Mouse (Mus musculus): ENCODE results near the gene Arv1.

DNA sequence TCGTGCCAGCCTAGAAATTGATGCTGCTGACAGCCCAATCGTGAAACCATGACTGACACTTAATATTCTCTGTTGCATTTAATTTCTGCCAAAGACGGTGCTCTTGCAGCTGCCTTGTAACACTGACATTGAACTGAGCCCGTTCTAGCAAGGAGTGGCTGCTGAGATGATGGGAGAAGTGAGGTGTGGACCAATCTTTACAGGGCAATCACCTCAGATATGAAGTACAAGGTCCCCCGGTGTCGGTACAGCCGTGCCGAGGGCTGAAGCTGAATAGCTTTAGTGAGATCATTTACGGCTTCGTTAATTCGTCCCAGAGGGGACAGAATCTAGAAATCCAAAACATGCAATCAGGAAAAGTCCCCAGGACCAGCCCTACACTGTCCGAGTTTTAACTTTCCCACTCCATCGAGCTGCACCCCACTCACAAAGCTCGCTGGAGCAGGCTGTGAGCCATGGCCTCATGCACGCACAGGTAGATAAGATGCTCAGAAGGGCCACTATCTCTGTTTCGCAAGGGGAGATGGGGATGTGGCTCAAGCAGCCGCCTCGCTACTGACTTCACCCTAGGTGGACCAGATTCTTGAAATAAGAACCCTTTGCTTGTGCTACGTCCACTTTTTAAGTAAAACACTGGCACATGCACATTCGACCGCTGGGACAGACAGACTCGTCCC is 26.4 kb upstream of the Arv1 start:
- TF ChIP-seq EP300 (IDR thresholded peaks at IDR 0.05) = no peak
- no peak for TF ChIP-seq CTCF (IDR thresholded peaks at IDR 0.05)
